Mouse (Mus musculus) frontal cortex, adult (tissue): ENCODE results near the gene Ndufa4l2.

Experiments used
- ATAC-seq: cut with Nextera tagmentation; 2 replicates; pipeline ENCODE4 v1.9.2; 2017; ENCODE audit warnings: mild to moderate bottlenecking, moderate library complexity, mixed read lengths; ENCODE audit not compliant: low TSS enrichment

The Ndufa4l2 gene

DNA sequence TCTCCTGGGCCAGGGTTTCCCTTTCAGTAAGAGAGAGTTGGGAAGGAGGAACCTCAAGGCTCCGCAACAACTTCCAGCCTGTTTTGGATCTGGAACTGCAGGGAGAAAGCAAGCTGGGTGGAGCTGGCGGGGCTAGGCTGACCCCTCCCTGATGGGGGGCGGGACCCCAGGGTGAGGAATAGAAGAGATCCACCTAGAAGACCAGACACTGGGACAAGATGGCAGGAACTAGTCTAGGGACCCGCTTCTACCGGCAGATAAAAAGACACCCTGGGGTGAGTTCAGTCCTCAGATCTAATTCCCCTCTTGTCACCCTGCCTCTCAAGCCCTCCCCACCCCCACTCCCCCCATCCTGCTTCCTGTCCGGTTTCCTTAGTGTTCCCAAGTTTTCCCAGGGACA, at the start of gene Ndufa4l2:
Gene Ndufa4l2, plus strand, starts transcription at position 204 of the 400 bp plus-strand sequence.
- no peak for ATAC-seq

DNA sequence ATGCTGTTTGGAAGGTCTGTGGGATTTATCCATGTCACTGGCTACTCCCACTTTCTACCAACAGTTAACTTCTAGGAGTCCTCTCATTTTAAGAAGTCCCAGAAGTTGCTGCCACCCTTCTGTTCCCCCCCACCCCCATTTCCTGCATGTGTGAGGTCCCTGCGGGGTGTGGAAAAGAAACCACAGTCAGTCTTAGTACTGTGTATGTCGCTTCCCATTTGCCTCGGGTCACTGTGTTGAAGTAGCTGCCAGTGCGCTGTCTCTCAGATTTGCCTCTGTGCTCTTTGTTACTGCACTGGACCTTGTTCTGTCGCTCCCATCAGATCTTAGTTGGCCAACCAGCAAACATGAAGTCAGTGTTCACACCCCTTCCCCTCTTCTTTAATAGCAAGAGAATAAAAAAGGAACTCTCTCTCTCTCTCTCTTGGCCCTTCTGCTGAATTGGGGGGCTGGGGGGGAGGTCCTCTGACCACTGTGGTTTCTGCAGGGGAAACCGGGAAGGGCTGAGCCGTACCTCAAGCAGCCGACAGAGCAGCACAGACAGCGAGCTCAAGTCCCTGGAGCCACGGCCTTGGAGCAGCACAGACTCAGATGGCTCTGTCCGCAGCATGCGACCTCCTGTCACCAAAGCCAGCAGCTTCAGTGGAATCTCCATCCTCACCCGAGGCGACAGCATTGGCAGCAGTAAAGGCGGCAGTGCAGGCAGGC, 43.3 kb upstream of the Ndufa4l2 start:
- ATAC-seq: no peak

DNA sequence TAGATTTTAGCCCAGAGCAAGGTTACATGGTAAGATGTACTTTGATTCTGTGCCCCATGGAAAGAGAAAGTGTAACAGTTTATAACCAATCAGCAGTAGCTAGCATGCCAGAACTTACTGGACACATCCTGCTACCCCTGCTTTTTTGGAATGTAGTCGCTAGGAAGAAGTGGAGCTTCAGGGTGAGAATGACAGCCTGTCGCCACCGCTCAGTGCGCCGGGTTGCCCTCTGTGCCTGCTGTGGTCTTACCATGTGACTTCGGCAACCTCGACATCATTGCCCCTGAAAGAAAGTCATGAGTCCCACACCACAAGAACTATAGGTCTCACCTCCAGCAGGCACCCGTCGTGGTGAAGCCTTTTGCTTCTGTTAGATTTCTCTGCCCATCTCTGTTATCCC, 42.0 kb upstream of the Ndufa4l2 start:
- ATAC-seq: no peak

DNA sequence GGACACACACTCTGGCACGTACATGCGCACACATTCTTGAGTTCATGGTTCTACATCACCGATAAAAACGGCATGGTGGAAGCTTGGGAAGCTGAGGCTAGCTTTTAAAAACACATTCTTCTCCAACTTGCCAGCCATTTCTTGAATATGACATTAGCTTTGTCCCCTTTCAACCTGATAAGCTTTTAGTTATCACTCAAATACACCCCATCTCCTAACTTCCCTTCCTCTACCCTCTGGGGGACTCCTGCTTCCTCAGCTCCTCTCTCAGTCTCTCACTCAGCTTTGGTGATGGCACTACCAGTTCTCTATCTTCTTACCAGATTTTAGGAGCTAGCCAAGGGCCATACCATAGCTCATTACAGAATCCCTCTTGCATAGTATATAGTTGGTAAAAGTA, 39.6 kb upstream of the Ndufa4l2 start:
- no peak for ATAC-seq

DNA sequence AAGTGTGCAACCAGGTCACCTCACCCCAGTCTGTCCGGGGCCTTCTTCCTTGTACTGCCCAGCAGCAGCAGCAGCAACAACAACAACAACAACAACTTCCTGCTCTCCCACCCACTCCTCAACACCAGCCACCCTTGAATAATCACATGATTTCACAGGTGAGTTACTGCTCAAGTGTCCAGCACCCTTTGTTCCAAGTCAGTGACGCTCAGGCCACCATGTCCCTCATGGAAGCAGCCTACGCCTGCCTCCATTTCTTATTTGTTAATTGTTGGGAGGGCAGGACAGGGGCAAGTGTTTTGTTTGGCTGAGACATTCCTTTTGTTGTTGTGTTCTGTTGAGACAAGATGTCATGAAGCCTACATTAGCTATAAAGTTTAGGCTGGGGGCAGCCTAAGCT, 38.2 kb upstream of the Ndufa4l2 start:
- ATAC-seq: no peak

DNA sequence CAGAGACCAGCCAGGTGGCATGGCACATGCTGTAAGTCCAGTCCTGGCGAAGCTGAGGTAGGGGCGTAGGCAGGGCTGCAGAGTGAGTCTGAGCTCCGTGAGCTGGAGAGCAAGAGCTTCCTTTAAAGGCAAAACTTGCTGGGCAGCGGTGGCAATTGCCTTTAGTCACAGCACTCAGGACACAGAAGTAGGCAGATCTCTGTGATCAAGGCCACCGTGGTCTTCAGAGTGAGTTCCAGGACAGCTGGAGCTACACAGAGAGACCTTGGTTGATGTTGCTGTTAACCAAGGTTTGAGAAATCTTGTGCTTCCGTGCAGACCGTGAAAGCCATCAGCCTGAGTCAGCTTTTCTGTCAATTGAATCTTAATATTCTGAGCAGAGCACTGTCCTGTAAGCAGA, 37.5 kb upstream of the Ndufa4l2 start:
- no peak for ATAC-seq

DNA sequence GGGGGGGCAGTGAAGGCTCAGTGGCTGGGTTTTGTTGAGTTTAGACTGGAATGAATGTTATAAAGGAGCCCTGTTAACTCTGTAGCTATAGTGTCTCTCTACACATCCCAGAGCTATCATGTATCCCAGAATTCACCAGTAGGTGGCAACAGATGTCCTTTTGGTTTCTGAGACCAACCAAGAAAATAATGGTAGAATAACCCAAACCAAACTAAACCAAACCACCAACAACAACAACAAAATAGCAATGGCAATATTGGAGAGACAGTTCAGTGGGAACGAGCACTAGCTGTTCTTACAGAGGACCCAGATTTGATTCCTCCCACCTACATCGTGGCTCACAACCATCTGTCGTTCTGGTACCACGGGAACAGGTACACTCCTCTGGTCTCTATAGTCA, 35.6 kb upstream of the Ndufa4l2 start:
- peak; percentile 38; the same call in 1 of the 2 replicates for ATAC-seq

DNA sequence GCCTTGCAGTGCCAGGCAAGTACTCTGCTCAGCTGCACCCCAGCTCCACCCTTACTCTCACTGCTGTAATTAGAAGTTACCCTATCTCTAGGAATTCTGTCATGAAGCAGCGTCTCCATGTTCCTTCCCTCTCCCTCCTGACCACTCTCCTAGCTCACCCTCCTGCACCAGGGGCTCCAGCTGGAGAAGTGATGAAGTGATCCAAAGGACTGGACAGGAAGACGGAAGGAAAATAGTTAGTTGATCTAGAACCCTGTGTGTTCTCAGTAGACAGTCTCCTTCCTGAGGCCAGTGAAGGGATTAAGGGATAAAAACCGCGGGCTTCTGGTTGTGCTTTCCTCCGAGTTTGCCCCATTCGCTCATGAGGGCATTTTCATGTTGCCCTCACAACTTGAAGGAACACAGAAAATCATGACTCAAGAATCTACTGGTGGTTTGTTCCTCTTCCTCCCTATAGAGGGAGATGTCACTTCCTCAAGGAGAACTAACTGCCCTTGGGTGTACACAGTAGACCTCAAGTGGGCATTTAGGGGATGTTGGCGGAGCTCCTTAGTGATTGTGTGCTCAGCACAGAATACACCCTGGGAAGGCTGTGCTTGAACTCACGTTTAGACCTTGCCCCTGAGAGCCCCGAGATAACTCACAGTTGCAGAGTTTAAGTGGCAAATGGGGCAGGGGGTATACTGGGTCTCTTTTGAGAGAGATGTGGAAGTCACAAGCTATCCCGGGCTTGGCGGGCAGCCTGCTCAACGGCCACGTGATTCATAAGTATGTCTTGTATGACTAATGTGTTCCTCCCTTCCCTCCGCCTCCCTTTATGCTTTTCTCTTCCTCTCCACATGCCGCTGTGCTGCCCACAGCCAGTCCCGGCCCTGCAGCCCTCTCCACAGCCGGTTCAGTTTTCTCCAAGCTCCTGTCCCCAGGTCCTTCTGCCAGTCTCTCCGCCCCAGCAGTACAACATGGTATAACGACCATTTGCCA, 33.6 kb upstream of the Ndufa4l2 start:
- ATAC-seq: peak; percentile 85

DNA sequence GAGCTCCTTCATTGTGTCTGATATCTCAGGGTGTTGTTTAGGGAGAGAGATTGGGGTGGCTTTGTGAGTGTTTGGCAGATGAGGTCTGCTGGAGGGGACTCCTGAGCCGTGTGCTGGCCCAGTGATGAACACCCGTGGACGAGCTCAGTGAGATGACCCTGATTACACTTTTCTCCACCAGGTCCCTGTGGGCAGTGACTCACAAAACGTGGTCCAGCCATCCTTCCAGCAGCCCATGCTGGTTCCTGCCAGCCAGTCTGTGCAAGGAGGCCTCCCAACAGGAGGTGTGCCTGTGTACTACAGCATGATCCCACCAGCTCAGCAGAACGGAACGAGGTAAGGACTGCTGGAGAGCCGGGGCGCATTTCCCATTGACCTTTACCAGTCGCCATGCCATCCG, 29.5 kb upstream of the Ndufa4l2 start:
- ATAC-seq: no peak

DNA sequence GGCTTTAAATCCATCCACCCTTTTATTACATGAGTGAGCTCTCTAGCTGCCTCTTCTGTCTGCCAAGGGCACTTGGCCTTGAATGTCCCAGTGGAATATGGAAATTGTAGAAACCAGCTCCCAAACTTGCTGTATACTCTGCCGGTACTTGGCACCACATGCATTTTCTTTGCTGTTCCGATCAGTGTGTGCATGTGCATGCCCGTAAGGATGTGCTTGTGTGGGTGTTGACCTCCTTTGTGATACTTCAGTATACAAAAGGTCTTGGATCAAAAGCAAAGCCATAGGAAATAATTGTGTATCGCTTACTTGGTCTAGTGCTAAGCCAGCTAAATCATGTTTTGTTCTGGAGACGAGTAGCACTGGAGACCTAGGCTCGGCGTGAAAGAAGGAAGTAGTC, 25.9 kb upstream of the Ndufa4l2 start:
- no peak for ATAC-seq

DNA sequence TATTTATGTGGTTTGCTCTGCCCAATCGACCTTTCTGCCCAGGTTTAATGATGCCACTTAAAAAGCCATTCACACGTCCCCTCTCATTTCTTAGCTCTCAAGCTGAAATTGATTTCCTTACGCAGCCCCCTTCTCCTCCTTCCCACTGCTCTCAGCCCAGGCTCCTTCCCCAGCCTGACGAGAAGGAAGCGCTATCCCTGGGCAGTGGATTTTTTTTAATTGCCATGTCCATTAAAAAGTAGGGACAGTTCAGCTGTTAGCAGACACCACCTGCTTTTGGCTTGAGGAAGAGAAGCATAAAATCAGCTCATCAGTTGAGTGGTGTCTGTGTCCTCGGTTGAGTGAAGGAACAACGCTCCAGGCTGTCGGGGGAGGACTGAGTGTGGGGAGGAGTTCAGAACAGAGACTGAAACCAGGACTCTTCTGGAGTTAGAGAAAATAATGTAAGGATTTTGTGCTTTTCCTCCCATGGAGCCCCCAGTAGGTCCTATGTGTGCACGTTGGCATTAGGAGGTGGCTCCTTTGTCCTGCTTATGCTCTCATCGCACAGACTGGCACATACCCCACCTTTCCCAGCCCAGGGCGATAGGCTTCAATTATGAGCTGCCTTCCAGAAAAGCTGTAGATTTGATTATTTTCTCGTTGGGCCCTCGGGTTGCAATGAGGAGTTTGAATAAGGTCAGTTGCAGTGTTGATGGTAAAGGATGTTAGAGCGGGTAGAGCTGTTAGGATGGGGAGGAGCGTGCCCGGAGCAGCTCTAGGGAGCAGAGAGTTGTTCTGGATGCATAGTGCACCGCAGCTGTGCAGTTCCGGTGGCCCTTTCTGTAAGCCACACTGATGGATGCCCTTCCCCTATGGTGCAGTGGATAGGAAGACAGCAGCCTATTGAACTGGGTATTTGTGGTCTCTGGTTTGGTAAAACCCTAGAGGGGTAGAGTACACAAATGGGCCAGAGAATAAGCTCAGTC, 24.3 kb upstream of the Ndufa4l2 start:
- ATAC-seq: peak; percentile 42; the same call in 1 of the 2 replicates

DNA sequence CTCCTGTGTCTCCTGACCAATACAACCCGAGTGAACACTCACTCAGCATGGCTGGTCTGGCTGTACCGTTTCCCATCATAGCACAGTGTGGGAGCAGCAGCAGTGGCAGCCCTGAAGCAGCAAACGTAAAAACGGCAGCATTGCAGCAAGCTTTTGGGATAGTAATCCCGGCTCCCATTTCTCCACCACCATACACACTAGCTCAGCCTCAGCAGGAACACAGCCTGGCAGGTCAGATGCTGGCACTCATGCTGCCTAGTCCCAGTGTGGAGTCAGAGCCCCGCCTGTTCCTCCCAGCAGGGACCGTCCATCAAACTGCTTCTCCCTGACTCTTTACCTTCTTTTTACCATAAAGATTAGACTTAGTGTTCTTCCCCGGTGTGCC, 23.6 kb upstream of the Ndufa4l2 start:
- peak; percentile 47 for ATAC-seq

DNA sequence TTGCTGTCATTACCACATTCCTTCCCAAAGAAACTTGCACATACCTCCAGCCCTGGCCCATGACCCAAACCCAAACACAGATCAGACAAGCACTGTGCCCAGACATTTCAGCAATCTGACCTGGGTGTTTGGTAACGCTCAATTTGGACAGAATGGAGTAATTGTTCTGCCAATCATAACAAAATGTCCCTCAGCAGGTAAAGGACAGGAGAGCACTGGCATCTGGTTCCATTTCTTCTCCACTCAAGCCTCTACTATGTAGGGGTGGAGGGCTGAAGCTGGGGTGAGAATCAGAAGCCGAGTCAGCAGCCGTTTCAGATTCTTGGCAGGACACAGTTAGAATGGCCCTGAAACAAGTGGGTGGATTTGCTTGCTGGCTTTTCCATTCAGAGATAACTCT, 22.6 kb upstream of the Ndufa4l2 start:
- no peak for ATAC-seq

DNA sequence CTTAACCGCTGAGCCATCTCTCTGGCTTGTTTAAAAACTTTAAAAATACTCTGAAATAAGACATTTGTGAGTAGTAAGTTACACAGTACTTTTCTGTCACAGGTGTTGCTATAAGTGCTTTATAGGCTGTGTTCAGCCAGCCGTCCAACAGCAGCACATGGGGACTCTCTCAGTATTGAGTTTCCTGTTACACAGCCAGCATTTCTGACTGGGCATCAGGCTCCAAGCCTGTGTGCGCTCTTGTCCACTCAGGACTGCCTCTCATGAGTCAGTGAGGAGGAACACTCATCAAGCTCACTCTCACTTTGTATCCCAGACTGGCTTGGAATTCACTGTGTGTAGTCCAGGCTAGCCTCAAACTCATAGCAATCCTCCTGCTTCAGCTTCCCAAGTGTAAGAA, 18.6 kb upstream of the Ndufa4l2 start:
- no peak for ATAC-seq

DNA sequence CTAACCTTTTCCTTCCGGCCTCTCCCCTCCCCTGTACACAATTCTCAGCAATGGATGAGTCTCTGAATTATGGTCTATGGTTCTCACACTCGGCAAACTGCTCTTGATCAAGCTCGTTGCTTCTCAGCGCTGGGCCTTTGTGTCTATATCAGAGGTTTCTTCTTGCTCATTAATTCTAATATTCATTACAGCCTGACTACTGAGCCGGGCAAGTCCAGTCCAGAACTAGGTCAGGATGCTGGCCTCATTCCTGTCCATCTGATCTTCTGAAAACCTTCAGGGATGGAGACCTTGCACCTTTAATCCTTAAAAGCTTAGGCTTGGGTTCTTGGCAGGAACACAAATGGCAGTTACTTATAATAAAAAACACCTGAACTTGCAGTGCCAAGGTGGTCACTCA, 15.3 kb upstream of the Ndufa4l2 start:
- no peak for ATAC-seq

DNA sequence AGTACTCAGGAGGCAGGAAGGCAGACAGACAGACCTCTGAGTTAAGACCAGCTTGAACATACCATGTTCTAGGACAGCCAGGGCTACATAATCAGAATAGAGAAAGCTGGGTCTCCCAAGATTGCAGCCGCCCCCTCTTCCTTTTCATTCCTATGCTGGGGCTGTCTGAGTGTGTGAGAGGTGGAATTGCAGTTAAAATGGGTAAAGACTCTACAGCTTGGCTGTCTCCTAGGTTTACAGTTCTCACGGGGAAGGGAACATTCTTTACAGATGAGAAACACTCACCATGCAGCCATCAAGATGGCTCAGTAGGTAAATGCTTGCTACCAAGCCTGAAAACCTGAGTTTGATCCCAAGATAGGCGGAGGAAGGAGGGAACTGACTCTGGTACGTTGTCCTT, 14.7 kb upstream of the Ndufa4l2 start:
- ATAC-seq: peak; percentile 71

DNA sequence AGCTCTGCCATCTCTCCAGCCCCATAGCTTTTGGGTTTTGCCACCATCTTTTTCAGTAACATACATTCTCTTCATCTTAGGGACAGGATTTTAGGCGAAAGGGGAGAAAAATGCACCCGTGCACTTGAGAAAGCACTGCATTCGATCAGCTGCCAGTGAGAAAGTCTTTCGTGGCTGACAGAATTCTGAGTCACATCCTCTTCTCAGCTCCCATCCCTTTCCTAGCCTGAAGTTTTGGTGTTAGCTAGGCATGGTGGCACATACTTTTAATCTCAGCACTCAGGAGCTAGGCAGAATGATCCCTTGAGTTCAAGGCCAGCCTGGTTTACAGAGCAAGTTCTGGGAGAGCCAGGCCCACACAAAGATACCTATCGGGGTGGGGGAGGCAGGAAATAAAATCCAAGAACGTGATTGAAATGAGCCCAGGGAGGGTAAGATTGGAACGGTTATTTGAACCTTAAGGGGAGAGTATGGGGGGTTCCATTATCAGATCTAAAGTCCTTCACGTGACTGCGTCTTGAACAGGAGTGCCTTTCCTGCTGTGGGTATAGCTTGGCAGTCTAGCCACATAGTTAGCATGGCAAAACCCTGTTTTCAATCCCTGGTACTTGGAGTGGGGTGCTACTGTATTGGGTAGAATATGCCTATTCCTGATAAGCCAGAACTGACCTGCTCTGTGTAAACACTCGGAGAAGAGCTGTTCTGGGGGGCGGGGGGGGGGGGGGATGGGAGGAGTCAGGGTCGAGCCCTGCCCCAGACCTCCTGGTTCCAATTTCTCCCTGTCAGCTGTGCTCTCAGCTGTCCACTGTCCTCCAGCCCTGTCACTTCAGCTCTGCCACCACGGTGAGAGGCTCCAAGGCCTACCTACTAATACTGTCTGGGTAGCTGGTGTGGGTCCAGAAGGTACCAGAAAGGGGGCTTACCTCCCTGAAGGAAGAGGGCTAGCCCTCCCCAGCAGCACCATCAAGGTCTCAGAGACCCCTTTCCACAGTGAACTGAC, 13.6 kb upstream of the Ndufa4l2 start, which contains the start of gene Stac3:
Gene Stac3, plus strand, starts transcription at position 793 of the 1,000 bp plus-strand sequence.
- ATAC-seq: no peak

DNA sequence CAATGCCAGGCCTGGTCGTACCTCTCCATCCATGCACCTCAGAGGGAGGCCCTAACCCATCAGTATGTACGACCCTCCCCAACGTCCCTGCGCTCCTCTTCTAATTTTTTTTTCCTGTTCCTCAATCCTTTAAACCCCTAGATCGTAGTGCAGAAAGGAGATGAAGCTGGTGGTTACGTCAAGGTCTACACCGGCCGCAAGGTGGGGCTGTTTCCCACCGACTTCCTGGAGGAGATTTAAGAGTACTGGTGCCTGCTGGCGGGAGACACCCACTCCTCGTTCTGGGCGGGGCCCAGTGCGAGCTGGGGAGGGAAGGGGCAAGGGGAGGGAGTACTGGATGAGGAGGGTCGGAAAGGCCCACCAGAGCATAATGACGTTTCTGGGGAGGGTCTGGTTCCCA, 6.5 kb upstream of the Ndufa4l2 start:
- ATAC-seq: no peak

DNA sequence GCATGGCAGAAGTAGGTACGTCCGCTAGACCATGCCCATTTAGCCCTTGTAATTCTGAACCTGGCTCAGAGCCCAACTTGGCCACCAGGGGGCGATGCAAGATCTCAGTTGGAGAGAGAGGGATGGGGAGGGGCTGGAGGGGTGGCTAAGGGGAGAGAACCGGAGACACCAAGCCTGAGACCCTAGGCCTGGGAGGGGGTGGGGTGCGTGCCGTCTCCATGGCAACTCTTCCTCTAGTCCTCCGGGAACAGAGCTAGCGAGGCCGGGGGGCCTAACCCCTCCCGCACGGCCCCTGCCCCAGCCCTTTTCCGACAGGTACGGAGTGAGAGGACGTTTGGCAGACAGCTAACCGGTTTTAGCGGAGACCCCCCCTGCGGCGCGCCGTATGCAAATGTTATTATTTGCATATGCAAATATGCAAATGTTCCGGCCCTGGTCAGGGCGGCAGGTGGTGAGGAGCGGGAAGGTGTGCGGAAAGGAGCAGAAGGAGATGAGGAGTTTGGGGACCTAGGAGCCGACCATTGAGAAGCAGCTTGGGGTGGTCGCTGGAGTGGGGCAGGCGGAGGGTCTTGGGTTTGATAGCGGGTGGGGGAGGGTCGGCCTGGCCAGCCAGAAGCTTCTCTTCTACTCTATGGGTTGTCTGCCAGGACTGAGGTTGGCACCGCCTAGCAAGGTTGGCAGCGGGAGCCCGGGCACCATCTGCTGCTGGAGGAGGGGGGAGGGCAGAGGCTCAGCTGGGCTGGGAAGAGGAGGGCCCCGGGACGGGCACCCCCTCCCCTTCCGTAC, 5.5 kb upstream of the Ndufa4l2 start:
- ATAC-seq: no peak
